Mouse (Mus musculus) limb, embryonic 11.5 days (tissue): ENCODE results near the gene Hist1h3b. TPM values are rescaled to one million over a fixed set of nuclear protein-coding genes. Genes with fewer than 3 reads are reported as not detected.
"Not testable (repeated sequence)": the region's sequence is repeated elsewhere in the genome, so short reads cannot be mapped to it uniquely, and the experiment has no call there.

Experiments
- ATAC-seq: fragments of 200-750 bp; cut with Nextera tagmentation; 2 replicates; pipeline ENCODE4 v1.8.0; 2017; ENCODE audit warnings: low read depth; ENCODE audit not compliant: insufficient number of reproducible peaks, low FRiP score, low TSS enrichment
- DNase-seq: peaks from one replicate; pipeline ENCODE4 v3.0.0-alpha.2; 2015; ENCODE audit warnings: low spot score
- H3K27ac ChIP-seq: fragments of 300-500 bp; sonication (generic); replicated peaks from 2 replicates; pipeline ENCODE4 v1.5.1; 2014; ENCODE audit warnings: low read depth, mild to moderate bottlenecking, low read length
- H3K27me3 ChIP-seq: fragments of 300-500 bp; sonication (generic); 2 replicates; pipeline ENCODE4 v1.6.1; 2014; ENCODE audit warnings: mild to moderate bottlenecking, low read length, mixed read lengths; ENCODE audit not compliant: control insufficient read depth, insufficient read depth
- H3K36me3 ChIP-seq: fragments of 300-500 bp; sonication (generic); 2 replicates; pipeline ENCODE4 v1.6.1; 2014; ENCODE audit warnings: mild to moderate bottlenecking, low read length, moderate library complexity, mixed read lengths; ENCODE audit not compliant: control insufficient read depth, insufficient read depth
- H3K4me1 ChIP-seq: fragments of 300-500 bp; sonication (generic); 2 replicates; pipeline ENCODE4 v1.6.1; 2014; ENCODE audit warnings: low read length, mixed read lengths; ENCODE audit not compliant: control insufficient read depth, insufficient read depth
- H3K4me2 ChIP-seq: fragments of 300-500 bp; sonication (generic); 2 replicates; pipeline ENCODE4 v1.6.1; 2014; ENCODE audit warnings: low read depth, mild to moderate bottlenecking, moderate library complexity; ENCODE audit not compliant: severe bottlenecking
- H3K4me3 ChIP-seq: fragments of 300-500 bp; sonication (generic); 2 replicates; pipeline ENCODE4 v1.5.1; 2014; ENCODE audit warnings: low read depth, low read length
- H3K9ac ChIP-seq: fragments of 300-500 bp; sonication (generic); 2 replicates; pipeline ENCODE4 v1.6.1; 2014; ENCODE audit warnings: mild to moderate bottlenecking, low read length
- H3K9me3 ChIP-seq: fragments of 300-500 bp; sonication (generic); 2 replicates; pipeline ENCODE4 v1.6.1; 2016; ENCODE audit warnings: low read length; ENCODE audit not compliant: control insufficient read depth
- WGBS: fragments of 180-500 bp; shearing (Covaris S2); extraction: QIAGEN DNeasy Blood & Tissue Kit; methylation state at CpG from one replicate; pipeline ENCODE4 v1.1.7; 2014; 5-methylcytosine and 5-hydroxymethylcytosine counted together
- polyA plus RNA-seq: library from polyadenylated mRNA; unstranded; fragments of >200 nt; fragmentation: Nextera tagmentation; extraction: Ambion mirVana; gene quantifications from 2 replicates; pipeline ENCODE4 v1.2.1, GENCODE M21; 2014

The Hist1h3b gene
- polyA plus RNA-seq: 7.5 and 12.0 TPM in 2 replicates

GRCm38 (mm10) chr13:23752067-23752741 lies at the start of gene Hist1h3b:
Gene Hist1h3b (plus strand): TSS chr13:23752267.
- peak; percentile 94 for DNase-seq
- peak within 1 kb of the TSS; percentile 96 for H3K27ac ChIP-seq
- WGBS: under 1% methylated on average over 15 of the region's 47 CpGs
- H3K4me2 ChIP-seq: peak within 1 kb of the TSS; percentile 57
- not testable (repeated sequence) for H3K36me3 ChIP-seq, H3K27me3 ChIP-seq, H3K4me1 ChIP-seq, H3K9me3 ChIP-seq
- ATAC-seq: peak; percentile 90
- peak within 1 kb of the TSS; percentile 72 for H3K9ac ChIP-seq
- peak within 1 kb of the TSS; percentile 38 for H3K4me3 ChIP-seq

GRCm38 (mm10) chr13:23702801-23703200 lies 49.3 kb upstream of the Hist1h3b start:
- H3K4me3 ChIP-seq, DNase-seq, H3K4me1 ChIP-seq, H3K27ac ChIP-seq, H3K27me3 ChIP-seq, H3K4me2 ChIP-seq, H3K9me3 ChIP-seq, ATAC-seq, H3K9ac ChIP-seq, H3K36me3 ChIP-seq: not testable (repeated sequence)
- WGBS: 93% methylated on average over 2 of the region's 2 CpGs

- DNase-seq: peak; percentile 17
- Histone ChIP-seq H3K9ac (no peak overlapping the region), H3K9me3 (no peaks in the 10 kb centered on the region), H3K27ac (no peak overlapping the region), H3K4me1 (peaks cover 16% of the 10 kb centered on the region), H3K4me2 (no peak overlapping the region), H3K36me3 (no peaks in the 10 kb centered on the region), H3K4me3 (no peak overlapping the region), H3K27me3 (no peaks in the 10 kb centered on the region)
- ATAC-seq: no peak
- 94% methylated on average over 7 of the region's 7 CpGs for WGBS
These were observed 46.2 kb upstream of the Hist1h3b start for GRCm38 (mm10) chr13:23705751-23706356.

- DNase-seq (peak; percentile 18), ATAC-seq (no peak)
- no peaks in the 10 kb centered on the region for H3K9me3 ChIP-seq
- H3K4me2 ChIP-seq: no peak overlapping the region
- H3K9ac ChIP-seq: no peak overlapping the region
- no peaks in the 10 kb centered on the region for H3K36me3 ChIP-seq
- 91% methylated on average over 12 of the region's 12 CpGs for WGBS
- H3K4me3 ChIP-seq: no peak overlapping the region
- peaks cover 16% of the 10 kb centered on the region for H3K4me1 ChIP-seq
- H3K27me3 ChIP-seq: no peaks in the 10 kb centered on the region
- H3K27ac ChIP-seq: no peak overlapping the region
These were observed 45.3 kb upstream of the Hist1h3b start for GRCm38 (mm10) chr13:23706771-23707170.

GRCm38 (mm10) chr13:23708041-23708440 lies 44.0 kb upstream of the Hist1h3b start:
- no peak overlapping the region for H3K27ac ChIP-seq
- H3K9me3 ChIP-seq: no peaks in the 10 kb centered on the region
- H3K4me1 ChIP-seq: peaks cover 16% of the 10 kb centered on the region
- H3K27me3 ChIP-seq: no peaks in the 10 kb centered on the region
- WGBS: 89% methylated on average over 4 of the region's 4 CpGs
- H3K4me3 ChIP-seq: no peak overlapping the region
- DNase-seq (peak; percentile 20), ATAC-seq (0 out of 2 replicates have a peak, but pooled peaks have one; percentile 51)
- no peak overlapping the region for H3K9ac ChIP-seq
- no peaks in the 10 kb centered on the region for H3K36me3 ChIP-seq
- H3K4me2 ChIP-seq: no peak overlapping the region

- H3K9ac ChIP-seq: no peak overlapping the region
- DNase-seq: peak; percentile 22
- WGBS: 63% methylated on average over 4 of the region's 4 CpGs
- H3K27ac ChIP-seq: no peak overlapping the region
- H3K36me3 ChIP-seq: no peaks in the 10 kb centered on the region
- H3K27me3 ChIP-seq: no peaks in the 10 kb centered on the region
- H3K4me2 ChIP-seq: no peak overlapping the region
- ATAC-seq: no peak
- peaks cover 16% of the 10 kb centered on the region for H3K4me1 ChIP-seq
- H3K4me3 ChIP-seq: no peak overlapping the region
- H3K9me3 ChIP-seq: no peaks in the 10 kb centered on the region
These were observed 43.4 kb upstream of the Hist1h3b start for GRCm38 (mm10) chr13:23708654-23709053.

- peak overlapping the region; percentile 31 for H3K4me3 ChIP-seq
- H3K27ac ChIP-seq: no peak overlapping the region
- H3K27me3 ChIP-seq: no peaks in the 10 kb centered on the region
- H3K4me2 ChIP-seq: peak overlapping the region; percentile 61
- H3K4me1 ChIP-seq: peaks cover 16% of the 10 kb centered on the region
- no peaks in the 10 kb centered on the region for H3K36me3 ChIP-seq
- DNase-seq: no peak
- WGBS: 12% methylated on average over 15 of the region's 15 CpGs
- ATAC-seq: peak; percentile 44; the same call in 1 of the 2 replicates
- peak overlapping the region; percentile 32; the same call in 1 of the 2 replicates for H3K9ac ChIP-seq
- H3K9me3 ChIP-seq: no peaks in the 10 kb centered on the region
These were observed 42.2 kb upstream of the Hist1h3b start for GRCm38 (mm10) chr13:23709714-23710373.

- no peaks in the 10 kb centered on the region for H3K27me3 ChIP-seq
- no peak within 1 kb of the TSS for H3K27ac ChIP-seq
- WGBS: 2% methylated on average over 17 of the region's 17 CpGs
- peak within 1 kb of the TSS; percentile 32 for H3K9ac ChIP-seq
- H3K4me1 ChIP-seq: peaks cover 16% of the 10 kb centered on the region
- ATAC-seq: peak; percentile 68; the same call in 1 of the 2 replicates
- H3K4me2 ChIP-seq: peak within 1 kb of the TSS; percentile 61
- peak; percentile 67 for DNase-seq
- H3K4me3 ChIP-seq: peak within 1 kb of the TSS; percentile 31
- no peaks in the 10 kb centered on the region for H3K36me3 ChIP-seq
- no peaks in the 10 kb centered on the region for H3K9me3 ChIP-seq
These were observed 41.5 kb upstream of the Hist1h3b start, which contains the start of gene Hfe for GRCm38 (mm10) chr13:23710374-23711089. Gene Hfe (minus strand): TSS chr13:23710854.
